Mouse (Mus musculus): Measurements from ENCODE around the gene Sept9. TPM values are rescaled to one million over a fixed set of nuclear protein-coding genes. Genes with fewer than 3 reads are reported as not detected.

Sept9 gene
- polyA plus RNA-seq, 1 experiment: 12.2 TPM

DNA sequence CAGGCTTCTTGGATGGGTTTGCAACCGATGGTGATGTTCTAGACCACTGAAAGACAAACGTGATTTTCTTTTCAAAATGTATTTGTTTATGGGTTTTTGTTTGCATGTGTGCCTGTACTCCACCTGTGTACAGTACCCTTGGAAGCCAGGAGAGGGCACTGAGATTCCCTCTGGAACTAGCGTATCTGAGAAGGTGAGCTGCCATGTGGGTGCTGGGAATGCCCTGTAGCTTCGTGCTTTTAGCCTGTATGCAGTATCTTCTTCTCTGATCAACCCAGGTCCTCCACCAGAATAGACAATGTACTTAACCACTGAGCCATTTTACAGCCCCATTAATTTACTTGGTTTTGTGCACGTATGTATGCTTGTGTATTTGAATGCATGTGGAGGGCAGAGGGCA, 15.6 kb upstream of the Sept9 start:
- no peak for TF ChIP-seq POLR2A (IDR thresholded peaks at IDR 0.05; ENCODE audit: control insufficient read depth, low read depth, low read length)
- no peak for TF ChIP-seq CTCF (IDR thresholded peaks at IDR 0.05; ENCODE audit: control insufficient read depth, insufficient read depth, insufficient replicate concordance, low read depth, low read length)
- no peaks in the 10 kb centered on the region for H3K27me3 ChIP-seq (ENCODE audit: control insufficient read depth, insufficient read depth, low read length)

DNA sequence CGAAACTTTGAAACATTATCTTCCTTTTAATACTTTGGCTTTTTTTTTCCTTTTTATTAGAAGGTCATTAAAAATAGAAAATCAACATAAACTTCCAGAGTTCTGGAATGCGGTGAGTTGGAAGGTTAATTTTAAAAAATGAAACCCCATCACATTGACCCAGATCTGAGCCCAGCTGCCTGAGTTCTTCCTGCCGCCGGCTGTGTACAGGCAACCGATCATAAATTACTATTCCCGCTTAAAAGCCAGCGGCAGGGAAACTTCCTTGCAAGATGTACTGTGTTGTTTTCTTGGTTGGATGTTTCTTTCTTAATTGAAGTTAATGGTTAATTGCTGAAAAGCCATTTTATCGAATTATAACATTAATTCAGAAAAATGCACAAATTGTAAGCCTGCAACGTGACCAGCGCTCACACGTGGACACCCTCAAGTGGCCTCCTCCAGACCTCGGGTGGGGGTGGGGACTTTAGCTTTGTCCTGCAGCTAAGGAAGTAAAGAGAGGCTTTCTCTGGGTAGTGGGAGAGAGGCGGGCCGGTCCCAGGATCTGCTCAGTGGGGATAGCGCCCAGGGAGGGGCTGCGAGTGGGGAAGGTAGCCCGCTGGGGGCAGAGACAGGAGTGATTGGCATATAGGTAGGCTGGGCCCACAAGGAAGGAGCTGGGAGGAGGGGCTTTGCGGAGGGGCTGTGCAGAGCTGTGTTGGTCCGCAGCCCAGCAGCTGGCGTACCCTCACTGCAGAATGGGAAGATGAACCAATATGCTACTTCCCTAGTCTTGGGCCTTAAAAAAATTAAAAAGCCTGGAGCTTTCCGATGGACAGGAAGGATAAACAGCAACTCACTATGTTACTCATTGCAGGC, 14.2 kb upstream of the Sept9 start:
- Histone ChIP-seq H3K27ac (ENCODE audit: control insufficient read depth, insufficient read depth, low read depth, low read length) (no peak overlapping the region), H3K4me1 (ENCODE audit: control insufficient read depth, insufficient read depth, low read length) (peaks cover 2% of the 10 kb centered on the region; the same call in 1 of the 2 replicates), H3K36me3 (ENCODE audit: control insufficient read depth, insufficient read depth, low read length) (no peaks in the 10 kb centered on the region), H3K27me3 (ENCODE audit: control insufficient read depth, insufficient read depth, low read length) (no peaks in the 10 kb centered on the region), H3K4me3 (ENCODE audit: control insufficient read depth, low read depth, low read length) (no peak overlapping the region)
- TF ChIP-seq CTCF (IDR thresholded peaks at IDR 0.05; ENCODE audit: control insufficient read depth, insufficient read depth, insufficient replicate concordance, low read depth, low read length) (no peak), POLR2A (IDR thresholded peaks at IDR 0.05; ENCODE audit: control insufficient read depth, low read depth, low read length) (no peak)

More for the DNA sequence above, 15.6 kb upstream of the Sept9 start:
- H3K4me3 ChIP-seq (ENCODE audit: control insufficient read depth, low read depth, low read length): no peak overlapping the region
- H3K36me3 ChIP-seq (ENCODE audit: control insufficient read depth, insufficient read depth, low read length): no peaks in the 10 kb centered on the region
- H3K4me1 ChIP-seq (ENCODE audit: control insufficient read depth, insufficient read depth, low read length): peaks cover 2% of the 10 kb centered on the region; the same call in 1 of the 2 replicates
- H3K27ac ChIP-seq (ENCODE audit: control insufficient read depth, insufficient read depth, low read depth, low read length): no peak overlapping the region

DNA sequence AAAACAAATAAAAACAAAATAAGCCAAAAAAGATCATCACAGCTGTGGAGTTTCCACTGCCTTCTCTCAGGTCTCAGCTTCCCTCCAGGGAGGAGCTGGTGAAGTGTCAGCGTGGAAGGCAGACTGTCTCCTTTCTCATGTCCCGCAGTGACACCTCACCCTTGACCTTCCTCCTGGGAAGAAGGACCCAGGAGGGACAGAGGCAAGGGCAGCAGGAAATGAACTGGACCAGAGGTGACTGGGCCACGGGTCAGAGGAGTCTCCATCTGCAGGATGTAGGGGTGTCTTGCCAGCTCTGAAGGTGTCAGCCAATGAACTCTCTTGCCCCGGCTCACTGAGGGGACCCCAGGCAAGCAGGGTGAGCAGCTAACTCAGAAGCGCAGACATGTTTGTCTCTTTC, 7.9 kb upstream of the Sept9 start:
- Histone ChIP-seq H3K27me3 (ENCODE audit: control insufficient read depth, insufficient read depth, low read length) (no peaks in the 10 kb centered on the region), H3K4me3 (ENCODE audit: control insufficient read depth, low read depth, low read length) (no peak overlapping the region), H3K36me3 (ENCODE audit: control insufficient read depth, insufficient read depth, low read length) (no peaks in the 10 kb centered on the region), H3K27ac (ENCODE audit: control insufficient read depth, insufficient read depth, low read depth, low read length) (no peak overlapping the region), H3K4me1 (ENCODE audit: control insufficient read depth, insufficient read depth, low read length) (no peaks in the 10 kb centered on the region)
- no peak for TF ChIP-seq CTCF (IDR thresholded peaks at IDR 0.05; ENCODE audit: control insufficient read depth, insufficient read depth, insufficient replicate concordance, low read depth, low read length)
- TF ChIP-seq POLR2A (IDR thresholded peaks at IDR 0.05; ENCODE audit: control insufficient read depth, low read depth, low read length): no peak

DNA sequence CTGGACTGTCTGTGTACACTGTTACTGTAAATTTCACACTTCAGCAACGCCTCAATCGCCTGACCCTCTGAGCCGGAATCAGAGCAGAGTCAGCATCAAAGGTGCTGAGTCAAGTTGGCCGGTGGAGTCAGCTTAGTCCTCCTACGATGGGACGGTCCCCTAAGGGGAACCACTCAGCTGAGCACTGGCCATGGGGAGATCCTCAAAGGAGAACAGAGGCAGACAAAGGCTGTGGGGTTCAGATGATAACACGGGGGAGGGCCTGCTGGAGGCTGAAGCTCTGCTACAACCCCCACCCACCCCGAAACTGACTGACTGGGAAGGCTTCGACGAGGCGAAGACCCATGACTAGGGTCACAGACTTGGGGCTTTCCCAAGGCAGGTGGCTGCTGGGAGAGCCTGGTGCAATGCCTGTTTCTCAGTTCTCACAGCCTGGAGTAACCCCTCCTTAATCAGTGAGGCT, 5.0 kb upstream of the Sept9 start:
- Histone ChIP-seq H3K36me3 (ENCODE audit: control insufficient read depth, insufficient read depth, low read length) (no peaks in the 10 kb centered on the region), H3K4me1 (ENCODE audit: control insufficient read depth, insufficient read depth, low read length) (no peaks in the 10 kb centered on the region), H3K27me3 (ENCODE audit: control insufficient read depth, insufficient read depth, low read length) (no peaks in the 10 kb centered on the region), H3K4me3 (ENCODE audit: control insufficient read depth, low read depth, low read length) (no peak overlapping the region), H3K27ac (ENCODE audit: control insufficient read depth, insufficient read depth, low read depth, low read length) (no peak overlapping the region)
- no peak for TF ChIP-seq CTCF (IDR thresholded peaks at IDR 0.05; ENCODE audit: control insufficient read depth, insufficient read depth, insufficient replicate concordance, low read depth, low read length)
- no peak for TF ChIP-seq POLR2A (IDR thresholded peaks at IDR 0.05; ENCODE audit: control insufficient read depth, low read depth, low read length)

DNA sequence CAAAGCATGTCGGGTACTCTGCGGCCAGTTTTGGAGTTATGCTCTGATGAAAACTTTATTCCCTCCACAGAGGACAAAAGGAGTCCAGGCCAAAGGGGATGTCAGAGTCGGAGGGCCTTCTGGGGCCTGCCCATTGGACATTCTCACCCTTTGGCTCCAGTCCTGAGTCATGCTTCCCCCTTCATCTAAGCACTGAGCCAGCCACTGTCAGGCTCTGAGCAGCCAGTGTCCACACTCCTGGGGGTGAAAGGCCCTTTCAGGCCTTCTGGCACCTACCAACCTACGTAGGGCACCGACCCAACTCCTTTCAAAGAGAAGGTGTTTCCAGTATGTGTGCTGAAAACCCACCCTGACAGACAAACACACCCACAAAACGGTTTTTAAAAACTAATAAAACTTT, 3.8 kb upstream of the Sept9 start:
- Histone ChIP-seq H3K4me3 (ENCODE audit: control insufficient read depth, low read depth, low read length) (no peak overlapping the region), H3K4me1 (ENCODE audit: control insufficient read depth, insufficient read depth, low read length) (no peaks in the 10 kb centered on the region), H3K36me3 (ENCODE audit: control insufficient read depth, insufficient read depth, low read length) (no peaks in the 10 kb centered on the region), H3K27ac (ENCODE audit: control insufficient read depth, insufficient read depth, low read depth, low read length) (no peak overlapping the region), H3K27me3 (ENCODE audit: control insufficient read depth, insufficient read depth, low read length) (no peaks in the 10 kb centered on the region)
- no peak for TF ChIP-seq CTCF (IDR thresholded peaks at IDR 0.05; ENCODE audit: control insufficient read depth, insufficient read depth, insufficient replicate concordance, low read depth, low read length)
- no peak for TF ChIP-seq POLR2A (IDR thresholded peaks at IDR 0.05; ENCODE audit: control insufficient read depth, low read depth, low read length)

DNA sequence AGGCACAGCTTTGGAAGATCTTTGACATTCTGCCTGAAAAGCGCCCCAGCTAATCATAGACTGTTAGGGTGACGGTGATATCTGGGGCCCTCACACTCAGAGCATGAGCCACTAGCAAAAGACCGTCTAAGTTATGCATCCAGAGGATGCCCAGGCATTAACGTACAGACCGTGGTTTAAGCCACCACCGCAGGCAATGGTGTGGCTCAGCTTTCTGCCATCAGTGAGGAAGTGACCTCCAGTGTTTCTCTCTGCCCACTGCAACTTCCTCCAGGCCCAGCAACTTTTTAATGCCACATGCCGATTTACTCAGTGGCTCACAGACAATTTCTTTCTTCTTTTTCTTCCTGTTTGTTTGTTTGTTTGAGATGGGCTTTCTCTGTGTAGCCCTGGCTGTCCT, 2.8 kb upstream of the Sept9 start:
- no peak overlapping the region for H3K4me3 ChIP-seq (ENCODE audit: control insufficient read depth, low read depth, low read length)
- no peaks in the 10 kb centered on the region for H3K27me3 ChIP-seq (ENCODE audit: control insufficient read depth, insufficient read depth, low read length)
- H3K36me3 ChIP-seq (ENCODE audit: control insufficient read depth, insufficient read depth, low read length): no peaks in the 10 kb centered on the region
- TF ChIP-seq CTCF (IDR thresholded peaks at IDR 0.05; ENCODE audit: control insufficient read depth, insufficient read depth, insufficient replicate concordance, low read depth, low read length): no peak
- TF ChIP-seq POLR2A (IDR thresholded peaks at IDR 0.05; ENCODE audit: control insufficient read depth, low read depth, low read length): no peak
- no peak overlapping the region for H3K27ac ChIP-seq (ENCODE audit: control insufficient read depth, insufficient read depth, low read depth, low read length)
- no peaks in the 10 kb centered on the region for H3K4me1 ChIP-seq (ENCODE audit: control insufficient read depth, insufficient read depth, low read length)

DNA sequence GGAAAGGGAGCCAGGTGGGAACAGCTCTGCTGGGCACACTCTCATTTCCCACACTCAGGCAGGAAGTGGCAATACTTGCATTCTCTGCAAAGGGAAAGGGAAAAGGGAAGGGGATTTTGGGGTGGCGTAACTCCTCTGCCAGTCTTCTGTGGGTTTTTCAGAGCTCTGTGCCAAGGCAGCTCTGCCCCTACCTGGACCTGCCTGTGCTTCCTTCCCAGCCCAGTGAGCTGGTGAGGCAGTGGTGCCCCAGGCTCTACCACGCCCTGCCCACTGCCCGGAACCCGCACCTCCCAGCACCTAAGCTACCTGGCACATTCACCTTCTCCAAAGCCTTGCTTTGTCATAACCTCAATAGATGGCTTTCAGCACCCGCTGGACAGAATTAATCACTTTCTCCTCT, 1.3 kb upstream of the Sept9 start:
- Histone ChIP-seq H3K27ac (ENCODE audit: control insufficient read depth, insufficient read depth, low read depth, low read length) (no peak overlapping the region), H3K4me1 (ENCODE audit: control insufficient read depth, insufficient read depth, low read length) (no peaks in the 10 kb centered on the region), H3K4me3 (ENCODE audit: control insufficient read depth, low read depth, low read length) (no peak overlapping the region), H3K36me3 (ENCODE audit: control insufficient read depth, insufficient read depth, low read length) (no peaks in the 10 kb centered on the region), H3K27me3 (ENCODE audit: control insufficient read depth, insufficient read depth, low read length) (no peaks in the 10 kb centered on the region)
- TF ChIP-seq CTCF (IDR thresholded peaks at IDR 0.05; ENCODE audit: control insufficient read depth, insufficient read depth, insufficient replicate concordance, low read depth, low read length): no peak
- TF ChIP-seq POLR2A (IDR thresholded peaks at IDR 0.05; ENCODE audit: control insufficient read depth, low read depth, low read length): no peak
